In the genomic region with DNA sequence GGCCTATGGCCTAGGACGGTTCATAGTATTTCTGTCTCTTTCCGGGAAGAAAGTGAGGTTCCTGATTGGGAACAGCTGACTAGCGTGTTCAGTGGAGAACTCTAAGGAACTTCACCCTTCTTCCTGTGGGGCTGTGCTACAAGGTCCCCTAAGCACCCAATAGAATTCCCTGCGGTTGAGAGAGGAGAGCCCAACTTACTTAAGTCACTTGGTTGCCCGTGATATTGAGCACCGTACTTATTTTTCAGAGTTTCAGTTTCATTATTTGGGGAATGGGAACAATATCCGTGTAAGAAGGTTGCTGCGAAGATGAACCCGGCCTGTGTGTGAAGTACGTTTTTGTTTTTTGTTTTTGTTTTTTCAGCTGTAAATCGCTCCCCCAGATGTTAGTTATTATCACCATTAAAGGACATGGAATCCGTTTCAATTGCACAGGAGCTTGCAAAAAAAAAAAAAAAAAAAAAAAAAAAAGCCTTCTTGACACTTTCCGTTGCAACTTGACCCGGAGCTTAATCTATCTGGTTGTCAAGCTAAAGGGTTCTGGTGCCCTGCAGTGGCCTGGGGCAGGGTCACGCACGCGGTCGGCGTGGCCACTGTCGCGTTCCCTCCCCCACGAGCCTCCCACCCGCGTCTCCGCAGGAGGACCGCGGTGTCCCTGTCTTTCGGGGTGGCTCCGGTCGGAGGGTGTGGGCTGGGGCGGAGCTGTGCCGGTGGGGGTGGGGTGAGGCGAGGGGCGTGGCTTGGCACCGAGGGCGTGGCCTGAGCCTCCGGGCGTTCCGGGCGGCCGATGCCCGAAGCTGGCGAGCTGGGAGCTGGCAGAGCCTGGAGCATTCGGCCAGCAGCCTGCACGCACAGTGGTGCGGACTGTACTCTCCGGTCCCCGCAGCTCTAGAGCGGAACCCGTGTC, we compare ENCODE assay signal across 8 mouse cellular contexts. TPM values are rescaled to one million over a fixed set of nuclear protein-coding genes. Genes with fewer than 3 reads are reported as not detected.
DNase-seq lines count a peak whose midpoint lies in the region; ATAC-seq and TF ChIP-seq lines count a peak whose summit lies in the region.

A gene (plus strand): TSS at position 751 of the 907 bp plus-strand sequence.

- H3K9ac ChIP-seq in kidney, embryonic 14.5 days (ENCODE audit: low read depth, low read length): peak within 1 kb of the TSS; percentile 56

- peak; percentile 90 for ATAC-seq in kidney, embryonic 14.5 days (ENCODE audit: low FRiP score, low TSS enrichment)

- peak; percentile 96 to 97 for DNase-seq in B cell, adult 2 months
- peak; percentile 74 for DNase-seq in brain, adult 2 months (ENCODE audit: low read depth, low spot score)
- peak; percentile 89 to 90 for DNase-seq in heart, adult 9 months (ENCODE audit: low spot score in 2 of 2)
- peak; percentile 96 for DNase-seq in liver
- DNase-seq in monocyte, adult 2 months (ENCODE audit: low read depth in 1 of 2, low spot score in 2 of 2): peak; percentile 73 to 88
- DNase-seq in spleen, postnatal 14 days (ENCODE audit: low spot score in 2 of 2): peak; percentile 94 to 96

- peak within 1 kb of the TSS; percentile 80 for H3K4me3 ChIP-seq in embryonic fibroblast, embryonic 13.5 days (ENCODE audit: insufficient read depth, low read length)
- H3K4me3 ChIP-seq in kidney, embryonic 14.5 days (ENCODE audit: low read length): peak within 1 kb of the TSS; percentile 64

- no peaks in the 10 kb centered on the region for H3K9me3 ChIP-seq in kidney, embryonic 14.5 days (ENCODE audit: control insufficient read depth, low read length)

- H3K4me1 ChIP-seq in embryonic fibroblast, embryonic 13.5 days (ENCODE audit: control insufficient read depth, insufficient read depth, low read length): peaks cover under 1% of the 10 kb centered on the region; the same call in 1 of the 2 replicates
- H3K4me1 ChIP-seq in kidney, embryonic 14.5 days (ENCODE audit: control insufficient read depth, insufficient read depth, low read length): no peaks in the 10 kb centered on the region

- H3K27ac ChIP-seq in embryonic fibroblast, embryonic 13.5 days (ENCODE audit: insufficient read depth, low read length): peak within 1 kb of the TSS; percentile 86
- H3K27ac ChIP-seq in kidney, embryonic 14.5 days (ENCODE audit: low read depth, low read length): no peak within 1 kb of the TSS

- H3K36me3 ChIP-seq in kidney, embryonic 14.5 days (ENCODE audit: control insufficient read depth, insufficient read depth, low read length): no peaks in the 10 kb centered on the region

- WGBS in kidney, embryonic 14.5 days: 3% methylated on average over 50 of the region's 50 CpGs

- H3K4me2 ChIP-seq in kidney, embryonic 14.5 days (replicated peaks; ENCODE audit: low read depth, low read length): peak within 1 kb of the TSS; percentile 97

- TF ChIP-seq CTCF in embryonic fibroblast, embryonic 13.5 days (IDR thresholded peaks at IDR 0.05; ENCODE audit: borderline replicate concordance, insufficient read depth, low read length): no peak

- H3K27me3 ChIP-seq in kidney, embryonic 14.5 days (ENCODE audit: control insufficient read depth, insufficient read depth, low read length): peaks cover 9% of the 10 kb centered on the region; the same call in 1 of the 2 replicates

- peak; percentile 96 for TF ChIP-seq POLR2A in embryonic fibroblast, embryonic 13.5 days (IDR thresholded peaks at IDR 0.05; ENCODE audit: low read depth, low read length)

RNA-seq across cellular contexts. Expression of the gene that starts here (rescaled TPM):
- 50.1 and 56.7 TPM in 2 replicates for polyA plus RNA-seq in embryonic fibroblast, embryonic 13.5 days (2011; ENCODE audit: insufficient read length, low read depth, missing spikeins)
- 7.5 and 14.4 TPM in 2 replicates for polyA plus RNA-seq in kidney, embryonic 14.5 days (2014; fragmentation: Nextera tagmentation; extraction: Ambion mirVana)
